12 mouse cellular contexts compared by ENCODE assay signal in the genomic region with DNA sequence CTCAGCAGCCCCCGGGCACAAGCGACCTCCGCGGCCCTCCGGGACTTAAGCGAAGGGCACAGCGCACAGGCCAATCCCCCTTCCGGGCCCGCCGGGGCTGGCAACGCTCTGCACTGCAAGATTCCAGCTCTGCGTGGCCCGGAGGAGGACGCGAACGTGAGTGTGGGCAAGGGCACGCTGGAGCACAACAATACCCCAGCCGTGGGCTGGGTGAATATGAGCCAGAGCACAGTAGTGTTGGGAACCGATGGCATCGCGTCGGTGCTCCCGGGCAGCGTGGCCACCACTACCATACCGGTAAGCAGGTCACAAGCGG. TPM values are rescaled to one million over a fixed set of nuclear protein-coding genes. Genes with fewer than 3 reads are reported as not detected.
DNase-seq lines count a peak whose midpoint lies in the region; ATAC-seq and TF ChIP-seq lines count a peak whose summit lies in the region.
"Had no signal": no experiment of that assay in that cellular context is flagged by ENCODE, and none has a peak within 500 bp of the region (broad histone marks: within the 10 kb centered on the region; RNA-seq: fewer than 3 reads in every experiment).

No protein-coding gene starts in this region.

- DNase-seq in embryo, embryonic 9.5 days (ENCODE audit: extremely low spot score): peak; percentile 24
- no peak for DNase-seq in cerebellum, adult 11-12 months
- no peak for DNase-seq in cerebellum, postnatal 36 days
- no peak for DNase-seq in frontal cortex, adult 2 months (ENCODE audit: extremely low spot score in 1 of 2, low spot score in 1 of 2)
- DNase-seq: kidney, postnatal 4 days; thymus, postnatal 25 days had no signal

- H3K9me3 ChIP-seq in E14TG2a.4 (ENCODE audit: low read length): peaks cover 3% of the 10 kb centered on the region; the same call in 1 of the 2 replicates
- H3K9me3 ChIP-seq in hindbrain, embryonic 13.5 days: no peaks in the 10 kb centered on the region
- H3K9me3 ChIP-seq in midbrain, embryonic 16.5 days (replicated peaks; ENCODE audit: control insufficient read depth, low read length, poor library complexity, severe bottlenecking): no peaks in the 10 kb centered on the region

- no peak for TF ChIP-seq CTCF in E14TG2a.4 (conservative IDR thresholded peaks at IDR 0.05; ENCODE audit: low read length)

- H3K4me1 ChIP-seq in E14TG2a.4 (replicated peaks; ENCODE audit: low read depth, low read length): peaks cover 75% of the 10 kb centered on the region
- H3K4me1 ChIP-seq in hindbrain, embryonic 13.5 days (replicated peaks): peaks cover 34% of the 10 kb centered on the region
- H3K4me1 ChIP-seq in midbrain, embryonic 16.5 days (ENCODE audit: control insufficient read depth, insufficient read depth, low read length): peaks cover 12% of the 10 kb centered on the region; the same call in 1 of the 2 replicates

- H3K4me2 ChIP-seq in hindbrain, embryonic 13.5 days: peak overlapping the region; percentile 60
- H3K4me2 ChIP-seq in midbrain, embryonic 16.5 days (ENCODE audit: low read length): peak overlapping the region; percentile 27; the same call in 1 of the 2 replicates

- peak overlapping the region; percentile 87 for H3K9ac ChIP-seq in hindbrain, embryonic 13.5 days
- no peak overlapping the region for H3K9ac ChIP-seq in midbrain, embryonic 16.5 days (ENCODE audit: low read depth, low read length)

- no peak for ATAC-seq in hindbrain, embryonic 13.5 days (ENCODE audit: low FRiP score)
- ATAC-seq in midbrain, embryonic 16.5 days: no peak

- H3K27me3 ChIP-seq in E14TG2a.4 (ENCODE audit: insufficient read depth, low read length): peaks cover 95% of the 10 kb centered on the region
- peaks cover 94% of the 10 kb centered on the region for H3K27me3 ChIP-seq in hindbrain, embryonic 13.5 days
- H3K27me3 ChIP-seq in midbrain, embryonic 16.5 days (ENCODE audit: control insufficient read depth, insufficient read depth, low read depth, low read length): peaks cover 42% of the 10 kb centered on the region

- H3K4me3 ChIP-seq in E14TG2a.4 (replicated peaks; ENCODE audit: low read length): peak overlapping the region; percentile 68
- peak overlapping the region; percentile 51 for H3K4me3 ChIP-seq in hindbrain, embryonic 13.5 days
- H3K4me3 ChIP-seq in midbrain, embryonic 16.5 days (ENCODE audit: low read depth, low read length): peak overlapping the region; percentile 6; the same call in 1 of the 2 replicates

- peak overlapping the region; percentile 95 for H3K27ac ChIP-seq in hindbrain, embryonic 13.5 days
- no peak overlapping the region for H3K27ac ChIP-seq in midbrain, embryonic 16.5 days (ENCODE audit: low read length)

- WGBS in hindbrain, embryonic 13.5 days: under 1% methylated on average over 26 of the region's 26 CpGs
- under 1% methylated on average over 26 of the region's 26 CpGs for WGBS in midbrain, embryonic 16.5 days

- H3K36me3 ChIP-seq in E14TG2a.4 (ENCODE audit: insufficient read depth, low read length): no peaks in the 10 kb centered on the region
- H3K36me3 ChIP-seq in hindbrain, embryonic 13.5 days: no peaks in the 10 kb centered on the region
- no peaks in the 10 kb centered on the region for H3K36me3 ChIP-seq in midbrain, embryonic 16.5 days (ENCODE audit: control insufficient read depth, insufficient read depth, low read length)

RNA-seq across cellular contexts. Expression of a gene that starts 2.0 kb away (rescaled TPM):
- 12.5 and 13.0 TPM in 2 replicates for polyA plus RNA-seq in hindbrain, embryonic 13.5 days (2015; fragmentation: Nextera tagmentation; extraction: Ambion mirVana)
- polyA plus RNA-seq in midbrain, embryonic 16.5 days (2015; fragmentation: Nextera tagmentation; extraction: Ambion mirVana): 0.40 and 0.45 TPM in 2 replicates
- 0.04 and 0.11 TPM in 2 replicates for polyA plus RNA-seq in frontal cortex, adult 2 months (2012; rRNA removed)
- polyA plus RNA-seq: intestine, embryonic 14.5 days; liver, embryonic 16.5 days; spleen, adult 2 months had no signal

Comparison
In these comparisons a context has a peak if more than half of its experiments do, and no peak if none do; other contexts are left out.
1. H3K4me3 ChIP-seq: peak in every context shown above with its lines; median percentile 68 in E14TG2a.4; 51 in hindbrain, embryonic 13.5 days; 6 in midbrain, embryonic 16.5 days.